Mouse (Mus musculus) erythroblast, embryonic 14.5 days (primary cell): Measurements from ENCODE around the gene Zc3h12c.

Experiments
- GATA1 ChIP-seq: IDR thresholded peaks from 2 replicates; pipeline ENCODE4 v1.6.1; 2012; ENCODE audit warnings: low read length, inconsistent platforms, mixed read lengths
- TAL1 ChIP-seq: IDR thresholded peaks from 3 replicates; pipeline ENCODE4 v1.6.1; 2012; ENCODE audit warnings: low read length, inconsistent platforms, mixed read lengths

- TF ChIP-seq TAL1 (no peak), GATA1 (no peak)
Observed at GRCm38 (mm10) chr9:52149768-52150167, 18.6 kb downstream of the Zc3h12c start.
